Mouse (Mus musculus): ENCODE measurements around the gene Znrf4. TPM values are rescaled to one million over a fixed set of nuclear protein-coding genes. Genes with fewer than 3 reads are reported as not detected.

Gene Znrf4
- total RNA-seq, 2 experiments from 2014 or later = not detected

DNA sequence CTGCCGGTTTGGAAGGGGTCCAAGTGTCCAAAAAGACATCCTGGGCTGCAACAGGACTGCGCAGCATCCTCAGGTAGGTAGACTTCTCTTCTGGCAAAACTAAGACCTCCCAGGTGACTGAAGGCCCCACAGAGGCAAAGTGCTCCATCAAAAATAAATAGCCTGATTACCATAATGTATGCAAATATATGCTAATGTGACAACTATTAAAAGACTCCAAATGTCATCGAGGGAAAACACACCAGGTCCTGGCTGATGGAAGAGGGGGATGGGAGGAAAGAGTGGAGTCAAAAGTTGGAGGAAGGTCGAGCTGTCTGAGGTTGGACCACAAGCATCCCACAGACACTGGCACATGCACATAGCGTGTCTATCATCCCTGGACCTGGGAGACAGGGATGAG lies 13.0 kb downstream of the Znrf4 start:
- DNase-seq = no peak
- intact Hi-C loops (cut with DNase I) = no loop called here

DNA sequence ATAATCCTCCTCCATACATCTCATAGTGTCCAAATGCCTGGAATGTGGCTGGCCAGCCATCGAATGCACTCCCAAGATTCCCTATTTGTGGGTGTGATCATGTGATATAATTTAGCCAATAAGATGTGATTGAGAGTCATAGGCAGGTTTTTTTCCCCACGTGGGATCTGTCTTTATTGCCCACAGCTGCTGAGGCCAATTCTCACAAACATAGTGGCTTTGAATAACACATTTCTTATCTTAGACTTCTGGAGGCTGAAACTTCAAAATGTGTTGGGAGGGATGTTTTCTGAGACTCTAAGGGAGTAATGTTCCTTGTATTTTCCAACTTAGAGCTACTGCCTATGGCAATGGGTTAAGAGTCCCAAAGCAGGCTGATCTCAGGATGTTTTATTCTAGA lies 17.8 kb downstream of the Znrf4 start:
- DNase-seq = no peak
- intact Hi-C loops (cut with DNase I) = no loop called here

DNA sequence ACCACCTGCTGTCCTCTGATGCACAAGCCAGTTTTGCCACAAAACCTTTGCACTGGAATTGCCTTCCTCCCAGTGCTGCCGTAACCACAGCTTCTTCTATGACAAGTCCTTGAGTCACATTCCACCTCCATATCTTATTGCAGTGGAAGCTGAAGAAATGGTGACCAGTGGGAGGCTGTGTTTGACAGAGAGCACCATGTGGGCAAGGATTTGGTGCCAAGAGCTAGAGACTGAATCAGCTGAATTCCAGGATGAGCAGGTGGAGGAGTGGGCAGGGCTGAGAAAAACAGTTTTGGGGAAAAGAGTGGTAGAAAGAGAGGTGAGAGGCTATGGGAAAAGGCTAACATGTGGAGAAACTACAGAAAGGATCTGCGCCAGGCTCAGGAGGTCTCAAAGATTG lies 18.4 kb downstream of the Znrf4 start:
- no peak for DNase-seq
- intact Hi-C loops (cut with DNase I) = no loop called here

DNA sequence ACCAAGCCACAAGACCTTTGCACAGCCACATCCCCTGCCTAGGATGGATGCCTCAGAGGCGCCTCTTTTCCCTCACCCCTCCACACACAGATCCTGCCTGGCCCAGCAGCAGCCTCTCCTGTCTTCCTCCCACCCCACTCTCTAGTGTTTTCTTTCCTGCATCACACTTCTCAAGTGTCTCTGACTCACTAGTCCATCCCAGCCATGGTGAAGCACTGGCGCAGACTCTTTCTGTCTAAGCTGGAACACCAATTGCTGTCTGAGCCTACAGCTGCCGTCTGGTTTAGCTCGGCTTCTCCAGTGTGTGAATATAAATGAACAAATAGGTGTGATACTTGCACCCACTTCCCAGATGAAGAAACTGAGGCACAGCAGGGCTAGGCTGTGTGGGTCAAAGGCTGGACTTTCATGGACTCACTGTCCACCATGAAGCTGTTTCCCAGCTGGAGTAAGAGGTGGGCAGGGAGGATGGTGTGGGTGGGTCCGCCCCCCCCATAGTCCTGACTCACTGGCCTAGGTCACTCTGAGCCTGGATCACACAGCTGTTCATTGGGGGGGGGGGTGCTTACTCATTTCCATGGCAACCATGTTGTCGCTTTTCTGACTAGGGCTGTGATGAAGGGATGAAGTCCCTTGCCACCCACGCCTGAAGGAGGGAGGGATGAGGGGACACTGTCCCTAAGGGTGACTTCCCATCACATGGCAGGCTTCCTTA lies 21.6 kb downstream of the Znrf4 start:
- intact Hi-C loops (cut with DNase I) = no loop called here
- DNase-seq = no peak

DNA sequence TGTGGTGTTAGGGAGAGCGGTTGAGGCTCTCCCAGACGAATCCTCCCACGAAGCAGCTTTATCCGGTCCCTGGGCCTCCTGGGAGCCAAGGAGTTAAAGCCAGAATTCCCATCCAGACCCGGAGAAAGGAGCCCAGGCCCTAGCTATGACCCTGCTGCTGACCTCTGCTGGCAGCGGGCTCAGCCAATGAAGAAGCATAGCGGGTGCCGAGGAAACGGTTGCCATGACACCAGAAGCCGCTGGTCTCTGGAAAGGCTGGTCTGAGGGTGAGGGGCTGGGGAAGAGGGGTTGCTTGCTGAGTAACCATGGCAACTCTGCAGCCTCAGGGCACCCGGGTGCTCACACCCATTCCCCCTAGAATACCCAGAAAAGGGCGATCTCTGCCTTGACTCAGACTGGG lies 24.2 kb downstream of the Znrf4 start:
- intact Hi-C loops (cut with DNase I) = no loop called here
- DNase-seq = no peak

DNA sequence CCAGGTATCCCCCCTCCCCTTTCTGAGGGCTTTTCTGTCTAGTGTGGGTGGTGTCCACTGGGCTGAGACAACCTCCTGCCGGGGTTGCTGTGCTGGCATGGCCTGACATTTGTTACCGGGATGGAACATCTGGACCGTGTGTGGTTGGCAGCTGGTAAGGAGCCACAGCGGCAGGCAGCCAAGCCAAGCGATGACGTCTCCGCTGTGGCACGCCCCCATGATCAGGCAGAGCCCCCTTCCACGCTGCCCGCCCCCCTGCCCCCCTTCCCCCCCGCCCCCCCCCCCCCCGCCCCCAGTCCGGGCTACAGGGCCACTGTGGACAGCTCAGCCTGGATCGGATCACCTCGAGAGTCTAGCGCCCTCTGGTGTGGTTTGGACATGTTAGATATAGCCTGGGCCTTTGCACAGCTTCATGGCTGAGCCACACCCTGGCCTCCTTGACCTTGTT lies 24.8 kb downstream of the Znrf4 start:
- DNase-seq = no peak
- intact Hi-C loops (cut with DNase I) = no loop called here

DNA sequence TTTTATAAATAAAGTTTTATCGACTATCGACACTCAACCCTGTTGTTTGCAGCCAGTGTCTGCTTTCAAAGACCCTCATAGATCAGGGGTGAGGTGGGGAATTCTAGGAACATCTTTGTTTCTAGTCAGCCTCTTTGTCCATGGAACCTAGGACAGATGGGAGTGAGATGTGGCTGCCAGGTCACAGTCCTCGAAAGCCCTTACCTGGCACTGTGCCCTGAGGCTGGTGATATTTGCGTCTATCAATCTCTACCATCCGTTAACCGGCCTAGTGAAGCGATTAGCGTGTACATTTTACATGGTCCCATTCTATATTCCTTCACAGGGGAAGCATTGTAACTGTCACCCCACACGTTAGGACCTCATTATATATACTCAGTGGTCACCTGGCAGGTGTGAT lies 26.3 kb downstream of the Znrf4 start:
- no peak for DNase-seq
- intact Hi-C loops (cut with DNase I) = no loop called here

DNA sequence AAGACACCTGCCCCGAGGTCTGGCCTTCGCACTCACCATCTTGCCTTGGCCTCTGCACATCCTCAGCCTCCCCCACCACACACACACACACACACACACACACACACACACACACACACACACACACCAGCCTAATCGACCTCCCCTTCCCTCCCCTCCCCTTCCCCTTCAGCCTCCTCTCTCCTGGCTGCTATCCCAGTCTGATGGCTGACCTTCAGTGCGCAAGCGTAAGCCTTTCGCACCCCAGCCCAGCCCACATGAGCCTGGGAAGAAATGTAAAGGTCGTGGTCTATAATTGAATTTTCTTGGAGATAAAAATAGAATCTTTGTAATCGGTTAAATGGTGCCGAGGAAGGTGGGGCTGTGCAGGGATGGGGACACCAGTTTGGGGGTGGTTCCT lies 27.1 kb downstream of the Znrf4 start:
- no peak for DNase-seq
- intact Hi-C loops (cut with DNase I) = no loop called here

DNA sequence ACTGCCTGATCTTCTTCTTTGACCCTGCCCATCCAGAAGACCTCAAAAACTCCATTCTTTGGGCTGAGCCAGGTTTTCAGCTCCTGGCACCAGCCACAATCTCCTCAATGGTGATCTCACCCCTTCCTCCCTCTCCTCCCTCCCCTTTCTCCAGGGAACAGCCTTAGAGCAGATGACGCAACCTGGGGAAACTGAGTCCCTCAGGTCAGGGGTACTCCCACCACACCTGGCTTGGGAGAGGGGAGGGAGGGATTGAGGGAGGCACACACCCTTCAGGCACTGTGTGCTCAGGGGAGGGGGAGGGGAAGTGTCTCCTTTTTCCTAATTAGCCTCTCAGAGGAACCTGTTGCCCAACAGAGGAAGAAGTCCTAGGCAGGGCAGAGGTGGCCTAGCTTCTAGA lies 29.6 kb downstream of the Znrf4 start:
- intact Hi-C loops (cut with DNase I) = no loop called here
- DNase-seq = no peak

DNA sequence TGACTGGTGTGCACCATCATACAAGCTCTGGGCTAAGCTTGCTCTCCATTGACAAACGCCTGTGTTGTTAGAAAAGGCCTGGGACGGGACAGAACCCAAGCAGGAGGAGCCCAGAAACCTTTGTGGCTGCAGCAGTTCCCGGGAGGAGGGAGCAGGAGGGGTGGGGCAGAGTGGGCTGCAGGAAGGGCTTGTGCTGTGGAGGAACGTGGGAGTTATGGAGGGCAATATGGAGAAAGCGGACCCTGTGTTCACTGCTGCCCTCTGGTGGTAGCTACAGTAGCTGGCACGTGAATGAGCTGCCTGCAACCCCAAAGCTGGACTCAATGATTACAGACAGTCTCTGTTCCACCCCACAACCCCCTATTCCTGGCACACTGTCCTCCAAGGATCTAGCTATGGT lies 32.9 kb downstream of the Znrf4 start:
- peak; percentile 54 to 69 for DNase-seq
- intact Hi-C loops (cut with DNase I) = loop anchor here (1.0 to 5.0 kb wide), 3 partner anchors 54 to 122 kb away; partner anchors contain the start of gene Gm20219

DNA sequence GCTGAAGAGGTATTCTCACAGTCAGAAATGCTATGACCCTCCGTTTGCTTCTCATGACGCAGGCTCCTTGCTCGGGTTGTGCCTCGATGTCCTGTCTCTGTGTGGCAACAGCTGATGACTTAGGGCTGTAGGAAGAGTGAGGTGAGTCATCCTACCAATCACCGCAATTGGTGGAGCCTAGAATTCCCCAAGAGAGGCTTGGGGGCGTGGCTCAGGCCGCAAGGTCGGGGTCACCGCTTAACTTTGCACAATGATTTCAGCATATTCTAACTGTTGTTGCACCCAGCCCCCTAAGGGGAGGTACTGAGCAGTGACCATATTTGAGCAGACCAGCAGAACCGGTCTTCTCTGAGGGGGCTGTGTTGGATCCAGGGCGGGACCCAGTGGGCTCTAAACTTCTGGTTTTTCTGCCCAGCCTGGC lies 34.0 kb downstream of the Znrf4 start:
- DNase-seq = no peak
- intact Hi-C loops (cut with DNase I) = loop anchor here (5.0 kb wide), 1 partner anchor 74 kb away; the partner anchor contains the start of gene Gm20219

DNA sequence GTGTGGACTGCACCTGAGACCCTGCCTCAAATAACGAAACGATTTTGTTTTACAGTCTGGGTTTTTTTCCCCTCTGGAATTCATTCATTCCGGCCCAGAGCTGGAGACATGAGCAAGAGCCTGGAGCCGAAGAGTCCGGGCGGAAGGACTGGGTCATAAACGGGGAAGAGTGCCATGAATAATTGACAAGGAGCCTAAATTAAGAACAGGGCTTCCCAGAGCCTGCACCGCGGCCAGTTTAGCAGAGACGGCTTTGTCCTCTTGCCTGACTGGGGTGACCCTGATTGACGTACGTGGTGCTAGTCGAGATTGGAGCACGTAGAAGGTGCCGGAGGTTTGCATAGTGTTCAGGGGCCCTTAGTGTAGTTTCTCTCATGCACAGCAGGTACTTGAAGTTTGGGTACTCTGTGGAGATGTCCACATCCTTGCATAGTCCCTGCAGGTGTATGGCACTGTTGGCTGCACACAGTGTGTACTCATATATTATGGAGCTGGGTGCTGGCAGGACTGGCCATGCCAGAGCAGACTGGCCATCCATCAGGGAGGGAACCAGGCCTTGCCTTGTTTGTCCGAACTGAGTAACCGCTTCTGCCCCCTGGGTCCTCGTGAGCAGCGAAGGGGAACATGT lies 34.9 kb downstream of the Znrf4 start:
- no peak for DNase-seq
- intact Hi-C loops (cut with DNase I) = loop anchor here (5.0 kb wide), 1 partner anchor 75 kb away; the partner anchor contains the start of gene Gm20219

DNA sequence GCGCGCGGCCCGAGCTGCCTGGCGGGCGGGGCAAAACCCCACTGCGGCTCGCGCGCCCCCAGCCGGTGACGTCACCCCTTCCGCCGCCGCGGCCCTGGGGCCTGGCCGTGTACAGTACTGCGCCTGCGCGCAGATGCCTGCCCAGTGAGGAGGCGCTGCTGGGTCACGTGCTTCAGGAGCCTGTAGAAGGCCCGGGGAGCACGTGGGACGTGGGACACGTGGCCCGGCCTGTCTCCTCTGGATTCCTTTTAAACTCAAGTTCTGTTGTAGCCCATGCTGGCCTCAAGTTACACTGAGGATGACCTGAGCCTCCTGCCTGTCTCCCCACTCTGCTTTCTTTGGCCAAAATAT lies 35.9 kb downstream of the Znrf4 start, which contains the start of gene Ptprs:
Gene Ptprs, minus strand, starts transcription at position 82 of the 351 bp plus-strand sequence.
- DNase-seq = peak; percentile 78 to 86
- intact Hi-C loops (cut with DNase I) = loop anchor here (5.0 kb wide), 1 partner anchor 76 kb away; the partner anchor contains the start of gene Gm20219

DNA sequence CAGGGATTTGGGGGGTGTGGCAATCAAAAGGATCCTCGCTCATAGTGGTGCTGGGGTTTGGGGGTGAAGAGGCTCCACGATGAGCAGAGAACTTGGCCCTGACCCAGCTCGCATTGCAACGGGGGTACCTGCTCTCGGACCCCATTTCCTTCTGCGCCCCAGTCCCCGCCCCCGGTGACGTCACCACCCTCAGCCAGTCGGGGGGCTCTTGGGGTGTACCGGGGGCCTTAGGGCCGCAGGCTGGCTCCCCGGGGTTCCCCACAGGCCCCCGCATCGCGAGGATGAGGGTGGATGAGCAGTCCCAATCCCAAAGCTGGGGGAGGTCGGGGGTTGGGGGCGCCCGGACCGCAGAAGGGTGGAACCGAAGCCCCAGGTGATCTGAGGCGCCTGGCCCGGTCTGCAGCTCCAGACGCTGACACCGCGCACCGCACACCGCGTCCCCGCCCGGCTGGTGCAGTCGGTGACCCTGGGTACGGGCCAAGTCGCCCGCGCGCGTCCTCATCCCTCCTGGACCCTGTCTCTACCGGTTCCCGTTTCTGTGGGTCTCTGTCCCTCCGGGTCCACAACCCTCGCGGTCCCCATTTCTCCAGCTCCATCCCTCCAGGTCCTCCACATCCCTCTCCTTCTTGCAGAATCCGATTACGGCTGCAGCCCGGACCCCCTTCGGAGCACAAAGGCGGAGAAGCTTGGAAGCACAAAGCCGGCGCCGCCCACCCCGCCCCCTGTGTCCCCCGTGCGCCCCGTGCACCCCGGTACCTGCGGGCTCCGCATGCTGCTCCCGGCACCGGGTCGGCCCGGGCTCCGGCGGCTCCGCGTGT lies 36.4 kb downstream of the Znrf4 start:
- intact Hi-C loops (cut with DNase I) = loop anchor here (5.0 kb wide), 1 partner anchor 77 kb away; the partner anchor contains the start of gene Gm20219
- no peak for DNase-seq

DNA sequence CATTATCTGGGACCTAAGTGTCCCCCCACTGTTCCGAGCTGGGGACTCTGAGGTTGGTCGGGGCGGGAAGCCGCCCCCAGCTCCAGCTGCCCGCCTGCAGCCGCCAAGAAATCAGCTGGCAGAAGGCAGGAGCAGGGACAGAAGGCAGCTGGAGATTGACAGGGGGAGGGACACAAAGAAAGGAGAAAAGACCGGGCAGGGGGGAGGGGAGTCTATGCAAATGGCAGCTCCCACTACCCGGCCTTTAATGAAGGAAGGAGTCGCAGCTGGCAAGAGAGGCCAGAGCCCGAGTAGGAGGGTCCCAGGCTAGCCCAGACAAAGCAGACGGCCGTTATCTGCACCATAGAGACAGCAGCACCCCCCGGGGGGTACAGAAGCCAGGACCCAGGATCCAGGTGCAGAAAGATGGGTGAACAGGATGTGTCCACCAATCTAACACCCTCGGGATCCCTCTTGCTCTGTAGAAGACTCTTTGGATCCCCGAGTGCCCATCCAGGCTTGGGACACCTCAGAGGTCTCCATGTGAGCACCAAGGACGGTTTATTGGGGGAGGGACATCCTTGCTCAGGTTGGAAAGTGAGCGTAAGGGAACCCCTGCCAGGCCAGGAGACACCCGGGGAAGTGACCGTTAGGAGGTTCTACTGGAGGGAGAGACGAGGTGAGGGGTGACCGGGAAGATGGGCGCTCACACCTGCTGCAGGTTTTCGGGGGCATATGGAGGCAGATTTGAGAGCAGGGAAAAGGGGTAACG lies 37.2 kb downstream of the Znrf4 start:
- intact Hi-C loops (cut with DNase I) = loop anchor here (5.0 kb wide), 1 partner anchor 77 kb away; the partner anchor contains the start of gene Gm20219
- no peak for DNase-seq

DNA sequence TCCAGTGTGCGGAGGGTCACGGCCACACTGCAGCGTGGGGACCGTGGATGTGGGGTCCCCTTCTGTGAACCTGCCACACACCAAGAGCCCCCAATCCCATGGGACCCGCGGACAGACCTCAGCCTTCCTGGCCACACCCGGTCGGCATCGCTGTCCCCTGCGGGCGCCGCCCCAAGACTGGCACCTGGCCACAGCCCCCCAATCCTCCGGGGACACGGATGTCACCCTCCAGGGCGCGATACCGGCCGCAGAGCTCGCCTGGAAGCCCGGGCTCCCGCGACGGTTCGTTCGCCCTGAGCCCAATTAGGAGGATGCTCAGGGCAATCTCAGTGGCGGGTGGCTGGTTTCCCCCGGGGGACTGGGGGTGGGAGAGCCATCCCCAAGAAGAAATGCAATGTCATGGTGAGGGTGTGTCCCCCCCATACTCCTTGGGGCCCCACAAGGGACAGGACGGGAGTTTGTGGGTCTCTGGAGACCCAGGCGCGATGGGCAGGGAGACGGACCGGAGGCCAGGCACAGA lies 37.9 kb downstream of the Znrf4 start:
- DNase-seq = no peak
- intact Hi-C loops (cut with DNase I) = no loop called here

DNA sequence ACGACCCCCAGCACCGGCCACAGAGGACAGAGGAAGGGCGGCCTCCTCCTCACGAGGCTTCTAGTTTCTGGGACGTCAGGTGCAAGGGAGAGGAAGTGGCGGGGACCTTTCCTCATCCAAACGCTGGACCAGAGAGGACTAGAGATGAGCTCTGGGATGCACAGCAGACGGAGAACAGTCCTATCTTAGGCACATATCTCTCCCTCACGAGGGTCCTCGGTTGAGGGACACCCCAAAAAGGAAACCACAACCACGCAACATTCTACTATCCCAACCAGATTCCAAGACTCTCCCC lies 38.7 kb downstream of the Znrf4 start:
- intact Hi-C loops (cut with DNase I) = no loop called here

DNA sequence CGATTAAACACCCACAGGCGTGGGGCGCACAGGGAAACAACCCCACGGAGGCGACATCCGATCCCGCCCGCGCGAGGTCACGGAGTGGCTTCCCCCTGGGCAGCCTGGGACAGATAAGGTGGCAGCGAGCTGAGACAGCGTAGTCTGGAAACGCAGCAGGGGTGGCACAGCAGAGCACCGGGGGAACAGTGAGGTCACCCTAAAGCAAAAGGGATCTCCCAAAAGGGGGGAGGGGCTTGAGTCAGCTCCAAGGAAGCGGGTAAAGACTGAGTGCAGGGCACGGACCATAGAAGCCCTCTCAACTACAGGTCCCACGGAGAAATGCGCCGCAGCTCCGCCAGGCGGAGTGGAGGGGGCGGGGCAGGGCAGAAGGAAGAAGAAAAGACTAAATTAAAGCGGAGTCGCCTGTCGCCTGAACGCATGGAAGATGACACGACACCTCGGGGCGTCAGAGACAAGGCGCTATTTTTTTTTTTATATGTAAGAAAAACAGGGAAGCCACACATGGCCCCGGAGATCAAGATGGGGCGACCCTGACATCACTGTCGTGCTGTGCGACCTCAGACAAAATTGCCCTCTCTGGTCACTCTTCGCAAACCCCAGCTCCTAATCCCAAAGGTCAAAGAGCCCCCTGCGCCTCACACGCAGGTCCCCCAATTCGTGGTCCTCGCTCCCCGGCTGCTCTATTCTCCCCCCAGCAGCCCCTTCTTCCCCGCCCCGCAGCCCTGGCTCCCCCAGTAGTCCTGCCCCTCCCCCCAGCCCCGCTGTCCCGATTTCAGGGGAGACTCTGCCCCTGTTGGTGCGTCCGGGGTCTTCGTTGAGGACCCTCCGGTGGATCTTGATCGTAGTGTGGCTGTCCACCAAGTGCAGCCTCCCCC lies 39.3 kb downstream of the Znrf4 start:
- DNase-seq = no peak
- intact Hi-C loops (cut with DNase I) = no loop called here

More for the DNA sequence above, 38.7 kb downstream of the Znrf4 start:
- no peak for DNase-seq

DNA sequence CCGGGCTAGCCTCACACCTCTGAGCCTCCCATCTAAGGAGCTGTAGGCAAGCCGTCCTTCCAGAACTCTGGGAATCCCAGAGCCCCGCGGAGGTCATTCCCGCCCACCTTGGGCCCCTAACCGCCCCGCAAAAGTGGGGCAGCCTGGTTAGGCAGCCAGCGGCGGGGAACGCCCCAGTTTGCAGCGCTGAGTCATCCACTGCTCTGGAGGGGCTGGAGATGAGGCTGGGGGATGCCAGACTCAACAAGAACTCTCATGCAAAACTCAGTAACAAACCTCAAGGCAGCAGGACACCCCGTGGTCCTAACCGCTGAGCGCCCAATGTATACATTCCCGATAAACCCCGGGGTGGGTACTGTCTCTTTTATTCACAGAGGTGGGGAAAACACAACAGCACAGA lies 40.1 kb downstream of the Znrf4 start:
- DNase-seq = no peak
- intact Hi-C loops (cut with DNase I) = no loop called here

Measured in gastrocnemius, postnatal 36 days (tissue).